Mouse (Mus musculus) CD4-positive, CD25-positive, alpha-beta regulatory T cell (primary cell): ENCODE data around the gene Mgmt. TPM values are rescaled to one million over a fixed set of nuclear protein-coding genes. Genes with fewer than 3 reads are reported as not detected.

Experiments
- polyA plus RNA-seq: library from polyadenylated mRNA; unstranded; fragments of 100-300 nt; shearing (Covaris generic); gene quantifications from one replicate; pipeline ENCODE4 v1.2.1, GENCODE M21; 2017

Mgmt gene
- 5.4 TPM for polyA plus RNA-seq

DNA sequence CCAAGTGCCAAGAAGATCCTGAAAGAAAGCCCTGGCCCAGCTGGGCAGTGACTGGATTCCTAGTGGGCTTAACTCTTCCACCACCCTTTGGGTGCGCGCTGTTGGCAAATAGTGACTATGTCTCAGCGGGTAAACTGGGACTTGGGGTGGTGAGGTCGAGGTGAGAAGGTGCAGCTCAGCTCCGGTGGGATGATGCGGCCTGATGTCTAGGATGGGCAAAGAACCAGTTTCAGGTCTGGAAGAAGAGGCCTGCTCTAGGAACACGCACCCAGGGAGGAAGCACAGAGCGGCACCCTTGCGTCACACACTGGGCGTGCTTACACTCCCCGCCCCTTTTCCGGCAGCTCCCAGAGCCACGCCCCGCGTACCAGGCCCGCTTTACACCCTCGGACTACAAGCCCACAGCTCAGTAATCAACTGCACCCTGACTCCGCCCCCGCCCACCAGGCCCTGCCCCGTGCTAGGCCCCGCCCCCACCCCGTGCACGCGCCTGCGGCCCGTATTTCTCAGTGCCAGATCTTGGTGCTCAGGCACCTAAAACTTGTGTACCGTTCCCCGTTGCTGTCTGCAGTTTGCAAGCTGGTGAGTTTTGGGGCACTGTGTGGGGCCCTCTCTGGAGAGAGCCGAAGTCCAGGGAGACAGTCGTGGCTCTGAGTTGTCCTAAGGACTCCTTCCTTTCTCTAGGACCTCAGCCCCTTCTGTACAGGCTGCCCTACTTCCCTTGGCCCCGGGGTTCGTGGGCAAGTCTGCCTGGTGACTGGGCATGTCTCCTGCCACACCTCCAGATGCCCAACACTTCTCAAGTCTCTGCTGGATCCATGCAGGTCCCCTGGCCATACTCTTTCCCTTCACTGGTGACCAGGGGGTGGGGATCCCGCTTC lies at the start of gene Mgmt:
Gene Mgmt (plus strand): TSS at position 509 of the 881 bp plus-strand sequence.

